Comparison of ENCODE assay signal across 16 mouse cellular contexts in the genomic region with DNA sequence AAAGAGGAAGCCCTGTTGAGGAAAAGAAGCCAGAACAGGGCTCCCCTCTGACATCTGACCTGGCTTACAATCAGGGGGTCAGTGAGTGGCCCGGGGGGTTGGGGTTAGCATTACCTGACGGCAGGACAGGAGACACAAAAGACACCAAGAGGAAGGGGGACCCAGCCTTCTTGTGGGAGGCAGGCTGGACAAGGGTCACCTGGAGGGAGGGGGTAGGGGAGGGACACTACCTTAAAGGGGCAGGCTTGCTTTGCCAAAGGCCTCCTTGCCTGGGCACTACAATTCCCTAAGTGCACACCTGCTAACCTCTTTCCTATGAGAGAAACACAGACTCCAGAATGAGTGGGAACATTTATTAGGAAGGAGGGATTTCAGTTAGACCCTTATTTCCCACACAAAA. TPM values are rescaled to one million over a fixed set of nuclear protein-coding genes. Genes with fewer than 3 reads are reported as not detected.
DNase-seq lines count a peak whose midpoint lies in the region; ATAC-seq lines count a peak whose summit lies in the region.
"Had no signal": no experiment of that assay in that cellular context is flagged by ENCODE, and none has a peak within 500 bp of the region (broad histone marks: within the 10 kb centered on the region; RNA-seq: fewer than 3 reads in every experiment).

Gene Slc39a5 (minus strand): TSS at position 174 of the 400 bp plus-strand sequence.

- H3K4me1 ChIP-seq in forebrain, embryonic 13.5 days, result peaks cover 8% of the 10 kb centered on the region; the same call in 1 of the 2 replicates
- H3K4me1 ChIP-seq in forebrain, embryonic 15.5 days, result no peaks in the 10 kb centered on the region
- H3K4me1 ChIP-seq in embryonic facial prominence, embryonic 10.5 days, result peaks cover 30% of the 10 kb centered on the region
- no peaks in the 10 kb centered on the region for H3K4me1 ChIP-seq in kidney, embryonic 14.5 days (ENCODE audit: control insufficient read depth, insufficient read depth, low read length)
- H3K4me1 ChIP-seq in liver, embryonic 13.5 days (replicated peaks), result peaks cover 14% of the 10 kb centered on the region
- H3K4me1 ChIP-seq: hindbrain, embryonic 15.5 days had no signal

- no peak within 1 kb of the TSS for H3K27ac ChIP-seq in forebrain, embryonic 13.5 days
- H3K27ac ChIP-seq in forebrain, embryonic 15.5 days (replicated peaks), result no peak within 1 kb of the TSS
- no peak within 1 kb of the TSS for H3K27ac ChIP-seq in embryonic facial prominence, embryonic 10.5 days (replicated peaks)
- H3K27ac ChIP-seq in kidney, embryonic 14.5 days (ENCODE audit: low read depth, low read length), result peak within 1 kb of the TSS; percentile 7; the same call in 1 of the 2 replicates
- no peak within 1 kb of the TSS for H3K27ac ChIP-seq in liver, embryonic 13.5 days
- H3K27ac ChIP-seq: heart, embryonic 13.5 days; hindbrain, embryonic 15.5 days; limb, embryonic 15.5 days had no signal

- DNase-seq in embryonic facial prominence, embryonic 10.5 days (ENCODE audit: low spot score), result no peak
- DNase-seq in liver, embryonic 13.5 days, result no peak
- DNase-seq in B cell, adult 2 months, result no peak
- DNase-seq in adrenal gland, postnatal 36 days, result no peak
- DNase-seq: gastrocnemius, postnatal 10 days; lung, postnatal 4 days; spleen, adult 18-20 months had no signal

- WGBS in forebrain, embryonic 13.5 days, result 22% methylated on average over 2 of the region's 2 CpGs
- 11% methylated on average over 2 of the region's 2 CpGs for WGBS in forebrain, embryonic 15.5 days
- 7% methylated on average over 2 of the region's 2 CpGs for WGBS in embryonic facial prominence, embryonic 10.5 days
- WGBS in kidney, embryonic 14.5 days, result 31% methylated on average over 2 of the region's 2 CpGs
- 57% methylated on average over 2 of the region's 2 CpGs for WGBS in liver, embryonic 13.5 days (ENCODE audit: insufficient replicate concordance)

- H3K4me3 ChIP-seq in forebrain, embryonic 13.5 days, result no peak within 1 kb of the TSS
- no peak within 1 kb of the TSS for H3K4me3 ChIP-seq in forebrain, embryonic 15.5 days
- peak within 1 kb of the TSS; percentile 18; the same call in 1 of the 2 replicates for H3K4me3 ChIP-seq in embryonic facial prominence, embryonic 10.5 days
- H3K4me3 ChIP-seq in kidney, embryonic 14.5 days (ENCODE audit: low read length), result peak within 1 kb of the TSS; percentile 1; the same call in 1 of the 2 replicates
- H3K4me3 ChIP-seq in liver, embryonic 13.5 days (replicated peaks), result peak within 1 kb of the TSS; percentile 31
- H3K4me3 ChIP-seq: heart, embryonic 13.5 days; hindbrain, embryonic 15.5 days; limb, embryonic 15.5 days had no signal

- no peaks in the 10 kb centered on the region for H3K9me3 ChIP-seq in forebrain, embryonic 13.5 days (replicated peaks)
- no peaks in the 10 kb centered on the region for H3K9me3 ChIP-seq in forebrain, embryonic 15.5 days
- no peaks in the 10 kb centered on the region for H3K9me3 ChIP-seq in embryonic facial prominence, embryonic 10.5 days
- no peaks in the 10 kb centered on the region for H3K9me3 ChIP-seq in kidney, embryonic 14.5 days (ENCODE audit: control insufficient read depth, low read length)
- no peaks in the 10 kb centered on the region for H3K9me3 ChIP-seq in liver, embryonic 13.5 days (replicated peaks)
- H3K9me3 ChIP-seq: heart, embryonic 13.5 days; hindbrain, embryonic 15.5 days; limb, embryonic 15.5 days had no signal

- H3K36me3 ChIP-seq in forebrain, embryonic 13.5 days (ENCODE audit: poor library complexity, severe bottlenecking), result peaks cover 39% of the 10 kb centered on the region
- H3K36me3 ChIP-seq in forebrain, embryonic 15.5 days, result peaks cover 8% of the 10 kb centered on the region
- peaks cover 54% of the 10 kb centered on the region for H3K36me3 ChIP-seq in embryonic facial prominence, embryonic 10.5 days (replicated peaks)
- H3K36me3 ChIP-seq in kidney, embryonic 14.5 days (ENCODE audit: control insufficient read depth, insufficient read depth, low read length), result peaks cover 7% of the 10 kb centered on the region; the same call in 1 of the 2 replicates
- H3K36me3 ChIP-seq in liver, embryonic 13.5 days, result peaks cover 21% of the 10 kb centered on the region

- H3K9ac ChIP-seq in forebrain, embryonic 13.5 days, result peak within 1 kb of the TSS; percentile 12; the same call in 1 of the 2 replicates
- H3K9ac ChIP-seq in forebrain, embryonic 15.5 days (replicated peaks), result no peak within 1 kb of the TSS
- H3K9ac ChIP-seq in kidney, embryonic 14.5 days (ENCODE audit: low read depth, low read length), result peak within 1 kb of the TSS; percentile 2; the same call in 1 of the 2 replicates
- H3K9ac ChIP-seq in liver, embryonic 13.5 days, result 0 out of 2 replicates have a peak within 1 kb of the TSS, but pooled peaks have one; percentile 22
- H3K9ac ChIP-seq: heart, embryonic 13.5 days; hindbrain, embryonic 15.5 days; limb, embryonic 15.5 days had no signal

- no peaks in the 10 kb centered on the region for H3K27me3 ChIP-seq in forebrain, embryonic 13.5 days
- no peaks in the 10 kb centered on the region for H3K27me3 ChIP-seq in forebrain, embryonic 15.5 days
- H3K27me3 ChIP-seq in embryonic facial prominence, embryonic 10.5 days (replicated peaks; ENCODE audit: low read depth, poor library complexity, severe bottlenecking), result no peaks in the 10 kb centered on the region
- H3K27me3 ChIP-seq in kidney, embryonic 14.5 days (ENCODE audit: control insufficient read depth, insufficient read depth, low read length), result no peaks in the 10 kb centered on the region
- H3K27me3 ChIP-seq in liver, embryonic 13.5 days, result no peaks in the 10 kb centered on the region
- H3K27me3 ChIP-seq: heart, embryonic 13.5 days; hindbrain, embryonic 15.5 days; limb, embryonic 15.5 days had no signal

- ATAC-seq in forebrain, embryonic 13.5 days, result no peak
- ATAC-seq in forebrain, embryonic 15.5 days (replicated peaks), result no peak
- ATAC-seq in kidney, embryonic 14.5 days (ENCODE audit: low FRiP score, low TSS enrichment), result no peak; the same call in 1 of the 2 replicates
- ATAC-seq in liver, embryonic 13.5 days (ENCODE audit: low read depth), result no peak
- no peak for ATAC-seq in cerebellum, adult (ENCODE audit: insufficient number of reproducible peaks, low FRiP score, low TSS enrichment)

- no peak within 1 kb of the TSS for H3K4me2 ChIP-seq in forebrain, embryonic 13.5 days
- no peak within 1 kb of the TSS for H3K4me2 ChIP-seq in forebrain, embryonic 15.5 days (replicated peaks)
- peak within 1 kb of the TSS; percentile 23; the same call in 1 of the 2 replicates for H3K4me2 ChIP-seq in kidney, embryonic 14.5 days (replicated peaks; ENCODE audit: low read depth, low read length)
- H3K4me2 ChIP-seq in liver, embryonic 13.5 days, result peak within 1 kb of the TSS; percentile 53
- H3K4me2 ChIP-seq: heart, embryonic 13.5 days; hindbrain, embryonic 15.5 days; limb, embryonic 15.5 days had no signal

RNA-seq across cellular contexts. Expression of gene Slc39a5, which starts in this region (rescaled TPM):
- 0.18 TPM in 1 of 2 replicates, not detected in the other for polyA plus RNA-seq in forebrain, embryonic 13.5 days (2015; fragmentation: Nextera tagmentation; extraction: Ambion mirVana)
- 0.09 and 0.24 TPM in 2 replicates for polyA plus RNA-seq in forebrain, embryonic 15.5 days (2015; fragmentation: Nextera tagmentation; extraction: Ambion mirVana)
- polyA plus RNA-seq in embryonic facial prominence, embryonic 10.5 days (2016; fragmentation: Nextera tagmentation; extraction: Ambion mirVana), result 0.13 and 0.36 TPM in 2 replicates
- 15.1 and 22.6 TPM in 2 replicates for polyA plus RNA-seq in kidney, embryonic 14.5 days (2014; fragmentation: Nextera tagmentation; extraction: Ambion mirVana)
- 30.5 and 32.8 TPM in 2 replicates for polyA plus RNA-seq in liver, embryonic 13.5 days (2015; fragmentation: Nextera tagmentation; extraction: Ambion mirVana)
- not detected for total RNA-seq in adrenal gland, postnatal 36 days (2021)
- total RNA-seq: gastrocnemius, postnatal 10 days; layer of hippocampus, postnatal 25 days; MEL had no signal

Comparison
In these comparisons a context has a peak if more than half of its experiments do, and no peak if none do; other contexts are left out.
1. RNA of gene Slc39a5 (polyA plus RNA-seq): 30.5 to 32.8 TPM in liver, embryonic 13.5 days and 15.1 to 22.6 TPM in kidney, embryonic 14.5 days; 0.13 to 0.36 TPM in embryonic facial prominence, embryonic 10.5 days, 0.09 to 0.24 TPM in forebrain, embryonic 15.5 days and 0.18 TPM in forebrain, embryonic 13.5 days; every median in the first group is over 10 times any median in the second.
2. H3K4me2 ChIP-seq: peak in kidney, embryonic 14.5 days (single experiment) and liver, embryonic 13.5 days (single experiment); none in forebrain, embryonic 13.5 days (single experiment) and forebrain, embryonic 15.5 days (single experiment).
3. H3K4me3 ChIP-seq: peak in embryonic facial prominence, embryonic 10.5 days (single experiment), kidney, embryonic 14.5 days (single experiment) and liver, embryonic 13.5 days (single experiment); none in forebrain, embryonic 13.5 days (single experiment) and forebrain, embryonic 15.5 days (single experiment).